Mouse (Mus musculus) stomach, postnatal 0 days (tissue): ENCODE measurements around the gene Arid1b. TPM values are rescaled to one million over a fixed set of nuclear protein-coding genes. Genes with fewer than 3 reads are reported as not detected.
A peak's percentile ranks its signal among the peaks of the same experiment; 100 is the strongest.

Experiments used
- ATAC-seq: fragments of 200-750 bp; cut with Nextera tagmentation; 2 replicates; pipeline ENCODE4 v1.8.0; 2017; ENCODE audit not compliant: low FRiP score, low TSS enrichment
- DNase-seq: peaks from one replicate; pipeline ENCODE4 v3.0.0-alpha.2; 2016; ENCODE audit warnings: low spot score
- H3K27ac ChIP-seq: fragments of 300-500 bp; sonication (generic); replicated peaks from 2 replicates; pipeline ENCODE4 v1.5.1; 2014; ENCODE audit warnings: mild to moderate bottlenecking, control low read depth
- H3K27me3 ChIP-seq: fragments of 300-500 bp; sonication (generic); 2 replicates; pipeline ENCODE4 v1.6.1; 2014; ENCODE audit warnings: low read length; ENCODE audit not compliant: control insufficient read depth, insufficient read depth
- H3K36me3 ChIP-seq: fragments of 300-500 bp; sonication (generic); 2 replicates; pipeline ENCODE4 v1.6.1; 2014; ENCODE audit warnings: low read length, mixed read lengths; ENCODE audit not compliant: control insufficient read depth, insufficient read depth
- H3K4me1 ChIP-seq: fragments of 300-500 bp; sonication (generic); replicated peaks from 2 replicates; pipeline ENCODE4 v1.6.1; 2014; ENCODE audit warnings: antibody characterized with exemption; ENCODE audit not compliant: control insufficient read depth, insufficient read depth
- H3K4me2 ChIP-seq: fragments of 300-500 bp; sonication (generic); replicated peaks from 2 replicates; pipeline ENCODE4 v1.6.1; 2014; ENCODE audit warnings: low read depth, mild to moderate bottlenecking, control low read depth, moderate library complexity
- H3K4me3 ChIP-seq: fragments of 300-500 bp; sonication (generic); 2 replicates; pipeline ENCODE4 v1.5.1; 2014; ENCODE audit warnings: low read depth, low read length, control low read depth
- H3K9ac ChIP-seq: fragments of 300-500 bp; sonication (generic); 2 replicates; pipeline ENCODE4 v1.6.1; 2014; ENCODE audit warnings: mild to moderate bottlenecking, low read length, control low read depth, mixed read lengths
- H3K9me3 ChIP-seq: fragments of 300-500 bp; sonication (generic); 2 replicates; pipeline ENCODE4 v1.6.1; 2016; ENCODE audit warnings: low read length; ENCODE audit not compliant: control insufficient read depth
- CTCF ChIP-seq: IDR thresholded peaks from 2 replicates; pipeline ENCODE4 v1.5.1; 2016; ENCODE audit warnings: antibody characterized with exemption, low read depth, mild to moderate bottlenecking, moderate library complexity
- EP300 ChIP-seq: optimal IDR thresholded peaks from 2 replicates; pipeline ENCODE3; 2016; ENCODE audit warnings: antibody characterized with exemption
- WGBS: fragments of 180-500 bp; shearing (Covaris S2); extraction: QIAGEN DNeasy Blood & Tissue Kit; methylation state at CpG from one replicate; pipeline ENCODE4 v1.1.7; 2014; 5-methylcytosine and 5-hydroxymethylcytosine counted together
- polyA plus RNA-seq: library from polyadenylated mRNA; unstranded; fragments of >200 nt; fragmentation: Nextera tagmentation; extraction: Ambion mirVana; gene quantifications from 2 replicates; pipeline ENCODE4 v1.2.1, GENCODE M21; 2015

The Arid1b gene
- polyA plus RNA-seq, 1 experiment from 2014 or later = 5.6 TPM

GRCm38 (mm10) chr17:5165201-5165825 lies 171.2 kb downstream of the Arid1b start:
- ATAC-seq (no peak), DNase-seq (no peak)
- Histone ChIP-seq H3K27me3 (no peaks in the 10 kb centered on the region), H3K4me2 (no peak overlapping the region), H3K36me3 (no peaks in the 10 kb centered on the region), H3K9me3 (no peaks in the 10 kb centered on the region), H3K4me1 (no peaks in the 10 kb centered on the region), H3K27ac (no peak overlapping the region), H3K4me3 (no peak overlapping the region), H3K9ac (no peak overlapping the region)
- no peak for TF ChIP-seq EP300
- no peak for TF ChIP-seq CTCF
- 73% methylated on average over 15 of the region's 15 CpGs for WGBS

- H3K9ac ChIP-seq = no peak overlapping the region
- H3K4me3 ChIP-seq = no peak overlapping the region
- H3K27me3 ChIP-seq = no peaks in the 10 kb centered on the region
- no peaks in the 10 kb centered on the region for H3K4me1 ChIP-seq
- H3K4me2 ChIP-seq = no peak overlapping the region
- no peaks in the 10 kb centered on the region for H3K9me3 ChIP-seq
- 83% methylated on average over 4 of the region's 4 CpGs for WGBS
- TF ChIP-seq CTCF (no peak), EP300 (no peak)
- no peak overlapping the region for H3K27ac ChIP-seq
- ATAC-seq (no peak), DNase-seq (no peak)
- no peaks in the 10 kb centered on the region for H3K36me3 ChIP-seq
Measured at GRCm38 (mm10) chr17:5166175-5166574, 172.0 kb downstream of the Arid1b start.

- Histone ChIP-seq H3K9ac (no peak overlapping the region), H3K4me3 (no peak overlapping the region), H3K27ac (no peak overlapping the region), H3K4me2 (no peak overlapping the region), H3K9me3 (no peaks in the 10 kb centered on the region), H3K36me3 (no peaks in the 10 kb centered on the region), H3K4me1 (0 out of 2 replicates have a peak, but pooled peaks cover 2% of the 10 kb centered on the region), H3K27me3 (no peaks in the 10 kb centered on the region)
- 67% methylated on average over 7 of the region's 7 CpGs for WGBS
- DNase-seq = no peak
- TF ChIP-seq CTCF (peak; percentile 26; the same call in 1 of the 2 replicates), EP300 (no peak)
- ATAC-seq = no peak
Measured at GRCm38 (mm10) chr17:5168046-5168445, 173.9 kb downstream of the Arid1b start.

GRCm38 (mm10) chr17:5168640-5169039 lies 174.5 kb downstream of the Arid1b start:
- Histone ChIP-seq H3K27me3 (no peaks in the 10 kb centered on the region), H3K9ac (no peak overlapping the region), H3K4me3 (no peak overlapping the region), H3K4me1 (0 out of 2 replicates have a peak, but pooled peaks cover 2% of the 10 kb centered on the region), H3K27ac (no peak overlapping the region), H3K4me2 (no peak overlapping the region), H3K9me3 (no peaks in the 10 kb centered on the region), H3K36me3 (no peaks in the 10 kb centered on the region)
- WGBS = 88% methylated on average over 7 of the region's 7 CpGs
- DNase-seq (no peak), ATAC-seq (no peak)
- TF ChIP-seq CTCF = no peak
- no peak for TF ChIP-seq EP300

GRCm38 (mm10) chr17:5170321-5170720 lies 176.2 kb downstream of the Arid1b start:
- Histone ChIP-seq H3K4me3 (no peak overlapping the region), H3K9me3 (no peaks in the 10 kb centered on the region), H3K36me3 (no peaks in the 10 kb centered on the region), H3K9ac (no peak overlapping the region), H3K27ac (no peak overlapping the region), H3K4me1 (0 out of 2 replicates have a peak, but pooled peaks cover 2% of the 10 kb centered on the region), H3K4me2 (no peak overlapping the region), H3K27me3 (no peaks in the 10 kb centered on the region)
- TF ChIP-seq EP300 (no peak), CTCF (no peak)
- DNase-seq = no peak
- ATAC-seq = no peak
- 90% methylated on average over 12 of the region's 12 CpGs for WGBS

GRCm38 (mm10) chr17:5171467-5171866 lies 177.3 kb downstream of the Arid1b start:
- Histone ChIP-seq H3K27ac (no peak overlapping the region), H3K4me1 (peaks cover 8% of the 10 kb centered on the region; the same call in 1 of the 2 replicates), H3K36me3 (no peaks in the 10 kb centered on the region), H3K9ac (no peak overlapping the region), H3K27me3 (no peaks in the 10 kb centered on the region), H3K4me3 (no peak overlapping the region), H3K9me3 (no peaks in the 10 kb centered on the region), H3K4me2 (no peak overlapping the region)
- no peak for TF ChIP-seq CTCF
- TF ChIP-seq EP300 = no peak
- DNase-seq (no peak), ATAC-seq (no peak)
- 72% methylated on average over 5 of the region's 5 CpGs for WGBS
